Mouse (Mus musculus): ENCODE data around the gene Zdhhc20.

DNA sequence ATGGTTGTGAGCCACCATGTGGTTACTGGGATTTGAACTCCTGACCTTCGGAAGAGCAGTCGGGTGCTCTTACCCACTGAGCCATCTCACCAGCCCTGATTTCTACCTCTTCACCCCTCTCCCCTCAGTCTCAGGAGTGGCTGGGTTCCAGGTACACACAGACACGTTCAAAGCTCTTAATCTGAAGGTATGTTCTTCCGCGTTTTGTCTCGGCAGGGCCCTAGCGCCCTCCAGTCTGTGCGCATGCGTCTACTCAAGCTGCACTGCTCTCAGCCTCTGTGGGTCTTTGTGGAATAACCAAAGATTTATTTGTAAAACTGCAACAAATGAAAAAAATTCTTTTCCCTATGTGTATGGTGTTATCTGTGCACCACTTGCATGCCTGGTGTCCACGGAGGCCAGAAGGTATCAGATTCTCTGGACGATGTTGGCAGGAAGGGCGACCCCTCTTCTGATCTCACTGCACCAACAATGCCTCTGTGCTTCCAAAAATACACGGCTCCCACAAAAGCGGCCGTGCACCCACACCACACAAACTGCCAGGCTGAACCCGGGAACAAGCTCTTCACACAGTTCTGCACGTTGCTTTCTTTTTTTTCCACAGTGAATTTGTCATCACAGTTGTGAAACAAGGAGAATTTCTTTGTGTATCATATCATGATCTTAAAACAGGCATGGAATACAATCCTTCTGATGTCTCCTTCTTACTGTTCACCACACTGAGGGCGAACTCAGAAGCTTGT is 30.7 kb upstream of the Zdhhc20 start:
- TF ChIP-seq CTCF (IDR thresholded peaks at IDR 0.05; ENCODE audit: borderline replicate concordance, extremely low read depth, insufficient read depth, insufficient read length) (no peak), POLR2A (IDR thresholded peaks at IDR 0.05; ENCODE audit: borderline replicate concordance, extremely low read depth, insufficient read depth, insufficient read length, poor library complexity, severe bottlenecking) (no peak)
